Mouse (Mus musculus) urinary bladder, adult 18-20 months (tissue): Measurements from ENCODE around the gene Ostf1.

Experiments
- DNase-seq, 2 experiments: peaks; one replicate each; pipeline ENCODE4 v3.0.0; 2022; ENCODE audit warnings: low spot score in 2 of 2, mixed read lengths in 2 of 2

The Ostf1 gene

DNA sequence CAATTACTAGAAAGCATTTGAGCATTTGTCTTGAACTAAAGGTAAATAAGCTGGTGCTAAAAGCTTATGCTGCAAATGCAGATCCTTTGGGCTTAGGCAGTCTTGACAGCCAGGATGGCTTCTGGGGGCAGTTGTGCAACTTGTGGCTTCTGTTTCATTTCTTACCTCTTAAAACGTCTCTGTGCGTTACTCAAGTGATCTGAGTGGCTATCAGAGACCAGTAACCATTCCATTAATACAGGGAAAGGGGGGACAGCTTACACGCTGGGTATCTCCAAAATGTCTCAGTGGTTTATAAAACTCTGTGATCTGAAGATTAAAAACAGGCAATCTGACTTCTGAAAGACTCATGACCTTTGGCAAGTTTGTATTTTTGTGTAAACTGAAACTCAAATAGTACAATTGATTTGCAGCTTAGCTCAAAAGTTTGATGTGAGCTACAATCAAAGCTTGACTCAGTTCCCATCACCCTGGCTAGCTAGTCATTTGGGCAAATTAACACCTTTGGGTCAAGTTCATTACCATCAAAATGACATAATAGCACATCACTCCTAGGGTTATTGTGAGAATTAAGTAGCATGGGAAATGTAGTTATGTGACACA, 62.7 kb downstream of the Ostf1 start:
- no peak for DNase-seq

DNA sequence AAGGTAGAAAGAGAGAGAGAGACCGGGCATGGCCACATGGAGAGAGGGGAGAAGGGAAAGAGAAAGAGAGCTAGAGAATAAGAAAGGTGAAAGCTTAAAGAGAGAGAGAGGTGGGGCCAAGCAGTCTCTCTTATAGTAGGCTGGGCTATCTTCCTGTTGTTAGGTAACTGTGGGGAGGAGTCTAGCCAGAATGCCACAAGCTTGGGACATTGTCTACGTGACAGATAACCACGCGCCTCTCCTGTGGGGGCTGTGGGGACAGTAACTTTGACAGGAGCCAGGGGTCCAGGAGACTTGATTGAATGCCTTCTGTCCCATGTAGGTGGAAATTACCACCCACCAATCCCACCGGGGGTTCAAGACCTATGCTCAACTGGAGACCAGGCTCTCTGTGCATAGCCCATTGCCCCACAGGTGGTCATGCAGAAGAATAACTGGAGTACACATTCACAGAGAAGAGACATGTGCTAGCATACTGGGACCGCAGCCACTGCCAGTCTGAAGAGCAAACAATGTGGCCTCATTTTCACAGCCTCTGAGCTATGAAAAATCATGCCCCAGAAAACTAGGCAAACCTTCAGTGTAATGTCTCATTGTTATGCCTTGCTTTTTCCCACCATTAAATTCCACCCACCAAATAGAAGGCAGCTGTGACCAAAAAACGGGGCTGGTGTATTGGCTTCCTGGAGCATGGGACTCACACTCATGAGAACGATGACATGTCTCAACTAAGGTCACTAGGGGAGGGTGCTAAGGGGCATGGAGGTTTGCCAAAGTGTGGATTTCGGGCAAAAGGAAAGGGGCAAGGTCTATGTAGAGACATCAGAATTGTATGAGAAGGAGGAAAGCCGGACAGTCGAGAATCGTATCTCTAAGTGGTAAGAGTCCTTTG, 63.4 kb downstream of the Ostf1 start:
- no peak for DNase-seq

DNA sequence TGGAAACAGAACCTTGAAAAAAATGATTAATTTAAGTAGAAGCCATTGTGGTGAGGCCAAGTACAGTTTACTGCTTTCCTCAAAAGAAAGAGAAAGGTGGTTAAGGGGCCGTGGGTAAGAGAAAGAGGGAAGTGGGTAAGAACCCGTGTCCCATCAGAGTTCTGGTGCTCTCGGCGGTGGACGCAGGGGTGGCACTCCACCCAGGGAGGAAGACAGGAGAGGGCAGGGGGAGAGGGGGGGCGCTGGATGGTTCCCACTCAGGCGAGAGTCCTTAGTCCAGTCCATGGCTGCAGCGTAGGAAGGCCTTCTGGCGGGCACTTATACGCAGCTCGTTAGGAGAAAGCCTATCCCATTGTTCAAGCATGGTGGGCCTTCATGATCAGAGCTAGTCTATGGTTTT, 64.1 kb downstream of the Ostf1 start:
- no peak for DNase-seq

DNA sequence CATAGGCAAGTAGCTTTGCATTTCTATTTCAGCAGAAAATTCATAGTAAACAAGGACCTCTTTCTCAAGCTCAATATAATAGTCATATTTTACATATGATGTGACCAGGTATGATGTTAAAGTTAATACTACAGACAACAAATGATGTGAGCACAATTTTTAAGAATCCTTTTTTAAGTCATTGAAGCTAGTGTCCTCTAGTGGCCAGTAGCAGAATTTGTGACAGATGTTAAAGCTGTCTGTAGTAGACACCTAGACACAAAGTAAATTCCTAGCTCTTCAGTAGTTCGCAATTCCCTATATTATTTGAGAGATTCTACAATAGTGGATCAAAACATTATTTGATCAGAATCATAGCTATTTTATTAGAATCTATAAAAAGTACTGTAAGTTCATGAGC, 73.9 kb downstream of the Ostf1 start:
- no peak for DNase-seq

DNA sequence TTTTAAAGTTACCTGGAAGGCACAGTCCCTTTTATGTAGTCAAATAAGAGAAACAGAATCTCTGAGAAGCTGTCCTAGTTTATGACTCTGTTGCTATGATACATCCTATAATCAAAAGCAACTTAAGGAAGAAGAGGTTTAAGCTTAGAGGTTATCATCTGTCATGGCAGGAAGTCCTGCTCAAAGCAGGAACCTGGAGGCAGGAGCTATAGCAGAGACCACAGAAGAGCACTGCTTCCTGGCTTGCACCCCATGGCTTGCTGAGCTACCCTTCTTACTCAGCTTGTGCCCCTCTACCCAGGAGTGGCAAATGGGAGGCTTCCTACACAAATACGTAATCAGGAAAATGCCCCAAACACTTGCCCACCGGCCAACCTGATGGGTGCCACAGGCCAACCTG, 76.0 kb downstream of the Ostf1 start:
- DNase-seq = no peak

DNA sequence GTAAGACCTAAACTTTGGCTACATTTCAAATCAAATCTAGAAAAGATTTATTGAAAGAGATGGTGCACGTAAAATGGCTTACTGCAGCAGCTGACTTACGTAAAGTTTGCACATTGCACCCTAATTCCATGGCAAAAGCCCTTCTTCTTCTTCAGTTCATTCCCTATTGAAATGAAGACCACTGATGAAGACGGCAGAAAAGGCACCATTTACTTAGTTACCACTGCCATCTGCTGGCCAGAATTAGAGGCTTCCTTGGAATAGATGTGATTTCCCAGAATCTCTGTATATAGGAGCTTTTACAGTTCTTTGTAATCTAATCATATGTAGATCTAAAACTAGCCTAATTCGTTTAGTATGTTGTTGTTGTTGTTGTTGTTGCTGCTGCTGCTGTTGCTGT, 83.0 kb downstream of the Ostf1 start:
- peak in 1 of 2 experiments; percentile 33 for DNase-seq
